13 mouse cellular contexts compared by ENCODE assay signal in the genomic region with DNA sequence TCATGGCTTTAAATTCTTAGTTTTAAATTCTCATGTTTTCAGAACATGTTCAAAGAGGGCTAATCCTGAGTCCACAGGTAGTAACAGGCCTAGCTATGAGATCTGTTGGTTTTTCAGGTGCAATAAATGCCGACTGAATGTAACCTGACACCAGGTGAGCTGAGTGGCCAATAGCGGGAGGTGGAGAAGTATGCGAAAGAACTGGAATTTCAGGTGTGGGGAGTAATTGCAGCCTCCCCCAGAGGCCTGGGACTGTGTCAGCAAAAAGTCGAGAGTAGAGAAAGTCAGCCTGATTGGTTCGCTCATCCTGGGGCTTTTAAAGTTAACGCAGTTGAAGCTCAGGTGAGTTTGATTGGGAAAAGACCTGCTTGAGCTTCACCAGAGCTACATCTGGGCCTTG. TPM values are rescaled to one million over a fixed set of nuclear protein-coding genes. Genes with fewer than 3 reads are reported as not detected.
DNase-seq lines count a peak whose midpoint lies in the region; ATAC-seq and TF ChIP-seq lines count a peak whose summit lies in the region.
"Had no signal": no experiment of that assay in that cellular context is flagged by ENCODE, and none has a peak within 500 bp of the region (broad histone marks: within the 10 kb centered on the region; RNA-seq: fewer than 3 reads in every experiment).

No protein-coding gene starts in this region.

- no peaks in the 10 kb centered on the region for H3K9me3 ChIP-seq in liver, embryonic 12.5 days (replicated peaks)
- no peaks in the 10 kb centered on the region for H3K9me3 ChIP-seq in liver, embryonic 11.5 days (ENCODE audit: control insufficient read depth, low read length)
- H3K9me3 ChIP-seq in kidney, postnatal 0 days (replicated peaks; ENCODE audit: low read length): no peaks in the 10 kb centered on the region
- H3K9me3 ChIP-seq: forebrain, embryonic 13.5 days had no signal

- no peak for TF ChIP-seq CTCF in kidney, postnatal 0 days (IDR thresholded peaks at IDR 0.05; ENCODE audit: low read depth)

- no peak overlapping the region for H3K9ac ChIP-seq in liver, embryonic 12.5 days
- no peak overlapping the region for H3K9ac ChIP-seq in liver, embryonic 11.5 days (ENCODE audit: low read depth, low read length)
- H3K9ac ChIP-seq in kidney, postnatal 0 days (ENCODE audit: low read depth, low read length): no peak overlapping the region
- H3K9ac ChIP-seq: forebrain, embryonic 13.5 days had no signal

- WGBS in liver, embryonic 12.5 days (ENCODE audit: insufficient replicate concordance): 72% methylated on average over 6 of the region's 6 CpGs
- 69% methylated on average over 6 of the region's 6 CpGs for WGBS in liver, embryonic 11.5 days
- 39% methylated on average over 6 of the region's 6 CpGs for WGBS in kidney, postnatal 0 days

- H3K36me3 ChIP-seq in liver, embryonic 12.5 days: peaks cover 16% of the 10 kb centered on the region; the same call in 1 of the 2 replicates
- H3K36me3 ChIP-seq in liver, embryonic 11.5 days (ENCODE audit: control insufficient read depth, insufficient read depth, low read length): no peaks in the 10 kb centered on the region
- H3K36me3 ChIP-seq in kidney, postnatal 0 days (ENCODE audit: insufficient read depth, low read length): no peaks in the 10 kb centered on the region

- peak overlapping the region; percentile 40; the same call in 1 of the 2 replicates for H3K27ac ChIP-seq in liver, embryonic 12.5 days
- H3K27ac ChIP-seq in liver, embryonic 11.5 days (ENCODE audit: low read depth, low read length): no peak overlapping the region
- peak overlapping the region; percentile 51; the same call in 1 of the 2 replicates for H3K27ac ChIP-seq in kidney, postnatal 0 days
- H3K27ac ChIP-seq: forebrain, embryonic 13.5 days; hindbrain, postnatal 0 days had no signal

- ATAC-seq in liver, embryonic 12.5 days: no peak
- no peak for ATAC-seq in liver, embryonic 11.5 days (replicated peaks; ENCODE audit: low FRiP score)
- peak; percentile 90 for ATAC-seq in kidney, postnatal 0 days (replicated peaks; ENCODE audit: low FRiP score, low read depth)
- ATAC-seq: forebrain, embryonic 13.5 days; hindbrain, postnatal 0 days had no signal

- no peak overlapping the region for H3K4me3 ChIP-seq in liver, embryonic 12.5 days
- no peak overlapping the region for H3K4me3 ChIP-seq in liver, embryonic 11.5 days (ENCODE audit: low read depth, low read length)
- no peak overlapping the region for H3K4me3 ChIP-seq in kidney, postnatal 0 days (replicated peaks; ENCODE audit: low read depth, low read length)
- H3K4me3 ChIP-seq: forebrain, embryonic 13.5 days had no signal

- no peaks in the 10 kb centered on the region for H3K27me3 ChIP-seq in liver, embryonic 12.5 days (replicated peaks)
- H3K27me3 ChIP-seq in liver, embryonic 11.5 days (replicated peaks; ENCODE audit: control insufficient read depth, insufficient read depth, low read length): no peaks in the 10 kb centered on the region
- H3K27me3 ChIP-seq in kidney, postnatal 0 days (ENCODE audit: insufficient read depth, low read length): no peaks in the 10 kb centered on the region
- H3K27me3 ChIP-seq: forebrain, embryonic 13.5 days had no signal

- H3K4me2 ChIP-seq in liver, embryonic 12.5 days: no peak overlapping the region
- no peak overlapping the region for H3K4me2 ChIP-seq in liver, embryonic 11.5 days
- no peak overlapping the region for H3K4me2 ChIP-seq in kidney, postnatal 0 days (ENCODE audit: low read length)
- H3K4me2 ChIP-seq: forebrain, embryonic 13.5 days; heart, embryonic 11.5 days had no signal

- peaks cover 75% of the 10 kb centered on the region for H3K4me1 ChIP-seq in liver, embryonic 12.5 days
- peaks cover 28% of the 10 kb centered on the region for H3K4me1 ChIP-seq in liver, embryonic 11.5 days (replicated peaks; ENCODE audit: control insufficient read depth, insufficient read depth, low read length)
- peaks cover 6% of the 10 kb centered on the region; the same call in 1 of the 2 replicates for H3K4me1 ChIP-seq in kidney, postnatal 0 days (replicated peaks; ENCODE audit: insufficient read depth, low read length)
- H3K4me1 ChIP-seq: forebrain, embryonic 13.5 days had no signal

- DNase-seq in liver, embryonic 11.5 days (ENCODE audit: low spot score): no peak
- DNase-seq in fat pad, adult 2 months (ENCODE audit: extremely low read depth, low read depth, low spot score): peak; percentile 94
- DNase-seq in kidney, postnatal 0 days (ENCODE audit: low spot score): peak; percentile 53
- peak; percentile 65 to 77 for DNase-seq in lung, postnatal 4 days
- no peak for DNase-seq in right cerebral cortex, postnatal 25 days
- DNase-seq in neural tube, embryonic 10.5 days (ENCODE audit: extremely low spot score, low spot score): no peak
- DNase-seq in gastrocnemius, postnatal 36 days: no peak
- DNase-seq: adrenal gland, postnatal 25 days; cerebellum, adult 2 months had no signal

- intact Hi-C loops in gastrocnemius, postnatal 36 days (cut with DNase I): no loop called here

RNA-seq across cellular contexts. Expression of a gene that starts 46.4 kb away (rescaled TPM):
- polyA plus RNA-seq in liver, embryonic 12.5 days (2016; fragmentation: Nextera tagmentation; extraction: Ambion mirVana): 22.4 and 23.5 TPM in 2 replicates
- polyA plus RNA-seq in liver, embryonic 11.5 days (2014; fragmentation: Nextera tagmentation; extraction: Ambion mirVana): 35.8 and 38.7 TPM in 2 replicates
- polyA plus RNA-seq in kidney, postnatal 0 days (2015; fragmentation: Nextera tagmentation; extraction: Ambion mirVana): 46.8 and 47.6 TPM in 2 replicates
- 10 to 100 TPM; 16.0 to 19.9 TPM for total RNA-seq in gastrocnemius, postnatal 36 days (2021)

RNA-seq across cellular contexts. Expression of a gene that starts 46.7 kb away (rescaled TPM):
- 18.9 and 21.2 TPM in 2 replicates for polyA plus RNA-seq in liver, embryonic 12.5 days (2016; fragmentation: Nextera tagmentation; extraction: Ambion mirVana)
- polyA plus RNA-seq in liver, embryonic 11.5 days (2014; fragmentation: Nextera tagmentation; extraction: Ambion mirVana): 22.7 and 25.3 TPM in 2 replicates
- polyA plus RNA-seq in kidney, postnatal 0 days (2015; fragmentation: Nextera tagmentation; extraction: Ambion mirVana): 18.2 and 18.3 TPM in 2 replicates
- 1 to 10 TPM; 4.8 to 4.9 TPM for total RNA-seq in gastrocnemius, postnatal 36 days (2021)

RNA-seq across cellular contexts. Expression of a gene that starts 59.8 kb away (rescaled TPM):
- polyA plus RNA-seq in liver, embryonic 12.5 days (2016; fragmentation: Nextera tagmentation; extraction: Ambion mirVana): 57.7 and 63.2 TPM in 2 replicates
- polyA plus RNA-seq in liver, embryonic 11.5 days (2014; fragmentation: Nextera tagmentation; extraction: Ambion mirVana): 95.0 and 95.5 TPM in 2 replicates
- 119 and 122 TPM in 2 replicates for polyA plus RNA-seq in kidney, postnatal 0 days (2015; fragmentation: Nextera tagmentation; extraction: Ambion mirVana)
- 10 to 100 TPM; 68.2 to 95.4 TPM for total RNA-seq in gastrocnemius, postnatal 36 days (2021)

Comparison
In these comparisons a context has a peak if more than half of its experiments do, and no peak if none do; other contexts are left out.
1. DNase-seq: peak in fat pad, adult 2 months (single experiment), kidney, postnatal 0 days (single experiment) and lung, postnatal 4 days (2 of 2); none in liver, embryonic 11.5 days (single experiment), right cerebral cortex, postnatal 25 days (single experiment), neural tube, embryonic 10.5 days (single experiment) and gastrocnemius, postnatal 36 days (0 of 2).